In genomic region chr16:31500969-31501750, GRCm38 (mm10) we compare ENCODE assay signal across 8 mouse cellular contexts.
DNase-seq lines count a peak whose midpoint lies in the region; ATAC-seq and TF ChIP-seq lines count a peak whose summit lies in the region.

No protein-coding gene starts in this region.

- no peak overlapping the region for H3K9ac ChIP-seq in CH12.LX (ENCODE audit: insufficient read depth, low read depth)
- no peak overlapping the region for H3K9ac ChIP-seq in embryonic facial prominence, embryonic 12.5 days
- no peak overlapping the region for H3K9ac ChIP-seq in hindbrain, embryonic 15.5 days

- H3K27me3 ChIP-seq in CH12.LX (replicated peaks), result no peaks in the 10 kb centered on the region
- H3K27me3 ChIP-seq in embryonic facial prominence, embryonic 12.5 days, result no peaks in the 10 kb centered on the region
- H3K27me3 ChIP-seq in hindbrain, embryonic 15.5 days, result no peaks in the 10 kb centered on the region

- no peak for TF ChIP-seq RAD21 in CH12.LX (IDR thresholded peaks at IDR 0.05; ENCODE audit: low read depth, low read length)

- no peak for TF ChIP-seq CTCF in CH12.LX (conservative IDR thresholded peaks at IDR 0.05 in 1 of 2, IDR thresholded peaks at IDR 0.05 in 1 of 2; ENCODE audit: low read depth in 2 of 2, low read length in 2 of 2)

- no peaks in the 10 kb centered on the region for H3K4me1 ChIP-seq in CH12.LX (ENCODE audit: control insufficient read depth in 1 of 2, insufficient read depth in 2 of 2)
- H3K4me1 ChIP-seq in embryonic facial prominence, embryonic 12.5 days, result peaks cover 48% of the 10 kb centered on the region
- peaks cover 28% of the 10 kb centered on the region for H3K4me1 ChIP-seq in hindbrain, embryonic 15.5 days (replicated peaks)

- H3K79me2 ChIP-seq in CH12.LX (replicated peaks; ENCODE audit: control insufficient read depth, extremely low read depth, insufficient read depth, poor library complexity, severe bottlenecking), result no peaks in the 10 kb centered on the region

- H3K27ac ChIP-seq in CH12.LX (ENCODE audit: insufficient read depth, low read depth), result no peak overlapping the region
- H3K27ac ChIP-seq in embryonic facial prominence, embryonic 12.5 days, result peak overlapping the region; percentile 64
- peak overlapping the region; percentile 17 for H3K27ac ChIP-seq in hindbrain, embryonic 15.5 days (replicated peaks)

- DNase-seq in cerebellum, adult 11-12 months, result no peak
- no peak for DNase-seq in CH12.LX (ENCODE audit: extremely low read depth)
- DNase-seq in gastrocnemius, adult 18-20 months (ENCODE audit: low spot score), result no peak

- H3K36me3 ChIP-seq in CH12.LX (replicated peaks in 1 of 2; ENCODE audit: control insufficient read depth in 1 of 2, insufficient read depth in 1 of 2, low read length in 1 of 2), result no peaks in the 10 kb centered on the region
- H3K36me3 ChIP-seq in embryonic facial prominence, embryonic 12.5 days, result no peaks in the 10 kb centered on the region
- no peaks in the 10 kb centered on the region for H3K36me3 ChIP-seq in hindbrain, embryonic 15.5 days

- in situ Hi-C loops in CH12.LX (cut with MboI; ENCODE audit: low pct_ligation_motif_present, low pct_unique_long_range_greater_than_20kb, low sequenced_read_pairs), result loop anchor here (5.0 kb wide), 1 partner anchor 36 kb away; no protein-coding TSS in a partner anchor

- 49% methylated on average over 14 of the region's 14 CpGs for WGBS in embryonic facial prominence, embryonic 12.5 days
- 60% methylated on average over 14 of the region's 14 CpGs for WGBS in hindbrain, embryonic 15.5 days

- ATAC-seq in cerebellum, adult (ENCODE audit: insufficient number of reproducible peaks, low FRiP score, low TSS enrichment), result peak; percentile 41; the same call in 1 of the 2 replicates
- no peak for ATAC-seq in embryonic facial prominence, embryonic 12.5 days (ENCODE audit: insufficient number of reproducible peaks, insufficient read depth, low FRiP score, low TSS enrichment)
- no peak for ATAC-seq in hindbrain, embryonic 15.5 days (ENCODE audit: low FRiP score, low read depth)
- no peak for ATAC-seq in activated CD4-positive, CD25-positive, alpha-beta regulatory T cell, adult 4 months
- ATAC-seq in megakaryocyte-erythroid progenitor cell, adult 5-6 weeks (replicated peaks; ENCODE audit: low FRiP score, low TSS enrichment, poor library complexity, severe bottlenecking), result no peak

- H3K9me3 ChIP-seq in CH12.LX (replicated peaks; ENCODE audit: low read length), result no peaks in the 10 kb centered on the region
- H3K9me3 ChIP-seq in embryonic facial prominence, embryonic 12.5 days, result no peaks in the 10 kb centered on the region
- no peaks in the 10 kb centered on the region for H3K9me3 ChIP-seq in hindbrain, embryonic 15.5 days

- TF ChIP-seq POLR2A in CH12.LX (IDR thresholded peaks at IDR 0.05; ENCODE audit: low read depth, low read length), result no peak

- H3K4me3 ChIP-seq in CH12.LX (replicated peaks in 1 of 3; ENCODE audit: low read depth in 2 of 3, low read length in 2 of 3, poor library complexity in 1 of 3), result no peak overlapping the region
- no peak overlapping the region for H3K4me3 ChIP-seq in embryonic facial prominence, embryonic 12.5 days
- no peak overlapping the region for H3K4me3 ChIP-seq in hindbrain, embryonic 15.5 days

- no peak overlapping the region for H3K4me2 ChIP-seq in CH12.LX (ENCODE audit: insufficient read depth, low read depth, poor library complexity, severe bottlenecking)
- H3K4me2 ChIP-seq in embryonic facial prominence, embryonic 12.5 days (replicated peaks), result peak overlapping the region; percentile 8; the same call in 1 of the 2 replicates
- no peak overlapping the region for H3K4me2 ChIP-seq in hindbrain, embryonic 15.5 days

- dilution Hi-C loops in CH12.LX (cut with MboI; ENCODE audit: extremely low pct_ligation_motif_present, extremely low pct_unique_long_range_greater_than_20kb, low sequenced_read_pairs), result no loop called here

- TF ChIP-seq EP300 in CH12.LX (IDR thresholded peaks at IDR 0.05; ENCODE audit: low read length), result no peak

TF ChIP-seq in CH12.LX, 34 proteins besides CTCF, POLR2A, EP300 and RAD21:
- TF ChIP-seq HCFC1 (IDR thresholded peaks at IDR 0.05; ENCODE audit: low read depth, low read length) (no peak), MAX (IDR thresholded peaks at IDR 0.05; ENCODE audit: low read length) (no peak), USF1 (IDR thresholded peaks at IDR 0.05; ENCODE audit: low read depth, low read length) (no peak), E2F4 (IDR thresholded peaks at IDR 0.05; ENCODE audit: insufficient replicate concordance, low read depth, low read length) (no peak), MAFK (IDR thresholded peaks at IDR 0.05; ENCODE audit: insufficient replicate concordance, low read length) (peak; percentile 83), USF2 (conservative IDR thresholded peaks at IDR 0.05; ENCODE audit: low read depth, low read length) (no peak), SIN3A (IDR thresholded peaks at IDR 0.05; ENCODE audit: low read length) (no peak), RCOR1 (conservative IDR thresholded peaks at IDR 0.05; ENCODE audit: low read depth, low read length) (no peak), ZNF384 (IDR thresholded peaks at IDR 0.05; ENCODE audit: low read depth, low read length) (no peak)
TF ChIP-seq in CH12.LX: peak in this region for 1.
